Mouse (Mus musculus): Measurements from ENCODE around the gene Ttbk1.

GRCm38 (mm10) chr17:46476601-46477000 is 10.9 kb downstream of the Ttbk1 start:
- TF ChIP-seq CTCF (conservative IDR thresholded peaks at IDR 0.05; ENCODE audit: low read length) (no peak), POU5F1 (IDR thresholded peaks at IDR 0.05; ENCODE audit: borderline replicate concordance, low read length) (no peak)

All from E14TG2a.4 (cell line).